Mouse (Mus musculus): Measurements from ENCODE around the gene Il18bp.
"Not testable (repeated sequence)": the region's sequence is repeated elsewhere in the genome, so short reads cannot be mapped to it uniquely, and the experiment has no call there.

GRCm38 (mm10) chr7:102048524-102048923, 30.0 kb upstream of the Il18bp start:
- TF ChIP-seq POLR2A (IDR thresholded peaks at IDR 0.05; ENCODE audit: low read depth, low read length); CTCF (conservative IDR thresholded peaks at IDR 0.05; ENCODE audit: insufficient read depth, insufficient read length, low read depth, low read length): not testable (repeated sequence)

Measured in kidney, adult 2 months (tissue).